Mouse (Mus musculus): ENCODE results near the gene Fam240a. TPM values are rescaled to one million over a fixed set of nuclear protein-coding genes. Genes with fewer than 3 reads are reported as not detected.
A peak's percentile ranks its signal among the peaks of the same experiment; 100 is the strongest.

Gene Fam240a
- total RNA-seq (2021), result not detected
- long read RNA-seq, experiment 1, result 0 reads
- long read RNA-seq, experiment 2, result 0 reads

DNA sequence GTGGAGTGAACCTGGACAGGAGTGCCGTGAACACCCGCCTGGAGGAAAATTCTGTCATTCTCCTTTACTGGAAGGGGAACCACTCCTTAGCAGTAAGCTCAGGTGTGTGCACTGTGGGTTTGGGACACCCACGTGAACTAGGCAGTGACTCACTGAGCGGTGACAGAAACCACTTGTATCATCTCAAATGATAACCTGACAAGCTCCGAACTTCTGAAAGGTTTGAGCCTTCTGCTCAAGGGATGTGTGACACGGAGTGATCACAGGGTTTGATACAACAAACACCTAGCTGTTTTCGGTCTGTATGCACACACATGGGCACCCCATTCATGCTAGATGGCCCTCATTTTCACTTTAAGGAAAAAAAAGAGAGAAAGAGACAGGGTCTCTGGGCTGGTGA, at the start of gene Fam240a:
Gene Fam240a, minus strand, starts transcription at position 76 of the 400 bp plus-strand sequence.
- no peak for DNase-seq

DNA sequence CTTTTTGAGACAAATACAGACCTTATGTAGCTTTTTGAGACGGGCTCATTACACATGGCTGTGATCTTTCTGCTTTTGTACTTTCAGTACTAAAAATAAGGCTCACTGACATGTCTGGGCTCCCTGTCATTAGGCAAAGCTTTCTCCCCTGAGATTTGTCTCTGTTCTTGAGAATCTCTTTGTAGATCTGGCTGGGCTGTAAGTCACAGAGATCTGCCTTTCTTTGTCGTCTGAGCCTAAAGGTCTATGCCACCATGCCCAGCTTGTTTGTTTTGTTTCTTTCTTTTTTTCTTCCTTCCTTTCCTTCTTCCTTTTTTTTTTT, 49.2 kb upstream of the Fam240a start:
- DNase-seq, result no peak

DNA sequence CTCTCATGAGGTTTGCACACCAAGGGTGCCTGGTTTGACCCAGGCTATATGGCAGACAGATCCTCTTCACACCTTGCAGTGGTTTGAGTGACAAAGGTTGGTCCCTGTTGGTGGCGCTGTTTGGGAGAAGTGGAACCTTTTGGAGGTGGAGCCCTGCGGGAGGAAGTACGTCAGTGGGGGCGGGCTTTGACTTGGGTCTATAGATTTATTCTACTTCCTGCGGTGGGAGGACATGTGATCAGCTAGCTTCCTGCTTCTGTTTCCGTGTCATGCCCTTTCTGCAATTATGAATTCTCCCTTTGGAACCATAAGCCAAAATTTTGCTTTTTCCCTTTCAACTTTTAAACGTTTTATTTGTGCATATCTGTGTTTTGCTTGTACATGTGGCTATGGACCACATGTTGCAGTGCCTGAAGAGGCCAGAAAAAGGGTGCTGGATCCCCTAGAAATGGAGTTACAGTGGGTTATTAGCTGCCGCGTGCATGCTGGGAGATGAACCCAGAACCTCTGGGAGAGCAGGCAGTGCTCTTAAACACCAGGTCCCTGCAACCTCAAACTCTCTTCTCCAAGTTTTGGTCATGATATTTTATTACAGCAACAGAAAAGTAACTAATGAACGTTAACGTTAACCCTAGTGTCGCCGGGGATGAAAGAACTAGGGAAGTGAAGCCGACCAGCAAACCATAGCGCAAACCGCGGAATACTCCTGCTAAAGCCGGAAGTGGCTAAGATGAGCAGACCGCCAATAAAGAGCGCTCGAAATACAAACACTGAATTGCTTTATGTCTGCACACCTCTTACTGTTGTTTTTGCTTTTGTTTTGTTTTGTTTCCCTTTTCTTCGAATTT, 48.6 kb upstream of the Fam240a start:
- DNase-seq, result no peak

DNA sequence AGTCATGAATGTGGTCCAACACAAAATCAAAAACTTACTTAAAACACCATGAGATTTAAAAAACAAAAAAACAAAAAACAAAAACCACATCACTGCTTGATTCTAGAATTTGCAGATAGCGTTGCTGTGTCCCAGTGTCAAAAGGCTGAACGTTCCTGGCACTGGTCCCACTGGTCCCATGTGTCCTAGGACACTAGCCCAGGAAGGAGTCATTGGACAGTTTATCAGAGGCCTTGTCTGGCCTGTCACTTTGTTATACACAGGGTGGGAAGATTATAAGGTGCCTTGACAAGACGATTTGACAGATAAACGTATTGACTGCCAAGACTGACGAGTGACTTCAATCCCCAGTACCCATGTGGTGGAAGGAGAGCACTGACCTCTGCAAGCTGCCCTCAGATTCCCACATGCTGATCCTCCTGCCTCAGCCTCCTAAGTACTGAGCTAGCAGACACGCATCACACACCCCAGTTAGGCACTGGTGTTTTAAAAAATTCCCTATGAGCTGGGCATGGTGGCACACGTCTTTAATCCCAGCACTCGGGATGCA, 47.0 kb upstream of the Fam240a start:
- peak in 1 of 2 experiments; percentile 41 for DNase-seq

DNA sequence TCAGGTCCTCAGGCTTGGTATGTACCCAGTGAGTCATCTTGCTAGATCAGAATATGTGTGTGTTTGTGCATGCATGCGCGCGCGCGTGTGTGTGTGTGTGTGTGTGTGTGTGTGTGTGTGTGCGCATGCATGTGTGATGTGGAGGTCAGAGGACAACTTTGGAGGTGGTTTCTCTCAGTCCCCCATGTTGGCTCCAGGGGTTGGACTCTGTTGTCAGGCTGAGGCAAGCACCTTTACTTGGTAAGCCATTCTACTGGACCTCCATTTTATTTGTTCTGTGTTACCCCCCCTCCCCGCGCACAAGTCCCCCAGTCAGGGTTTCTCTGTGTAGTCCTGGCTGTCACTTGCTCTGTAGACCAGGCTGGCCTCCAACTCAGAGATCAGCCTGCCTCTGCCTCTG, 44.7 kb upstream of the Fam240a start:
- no peak for DNase-seq

DNA sequence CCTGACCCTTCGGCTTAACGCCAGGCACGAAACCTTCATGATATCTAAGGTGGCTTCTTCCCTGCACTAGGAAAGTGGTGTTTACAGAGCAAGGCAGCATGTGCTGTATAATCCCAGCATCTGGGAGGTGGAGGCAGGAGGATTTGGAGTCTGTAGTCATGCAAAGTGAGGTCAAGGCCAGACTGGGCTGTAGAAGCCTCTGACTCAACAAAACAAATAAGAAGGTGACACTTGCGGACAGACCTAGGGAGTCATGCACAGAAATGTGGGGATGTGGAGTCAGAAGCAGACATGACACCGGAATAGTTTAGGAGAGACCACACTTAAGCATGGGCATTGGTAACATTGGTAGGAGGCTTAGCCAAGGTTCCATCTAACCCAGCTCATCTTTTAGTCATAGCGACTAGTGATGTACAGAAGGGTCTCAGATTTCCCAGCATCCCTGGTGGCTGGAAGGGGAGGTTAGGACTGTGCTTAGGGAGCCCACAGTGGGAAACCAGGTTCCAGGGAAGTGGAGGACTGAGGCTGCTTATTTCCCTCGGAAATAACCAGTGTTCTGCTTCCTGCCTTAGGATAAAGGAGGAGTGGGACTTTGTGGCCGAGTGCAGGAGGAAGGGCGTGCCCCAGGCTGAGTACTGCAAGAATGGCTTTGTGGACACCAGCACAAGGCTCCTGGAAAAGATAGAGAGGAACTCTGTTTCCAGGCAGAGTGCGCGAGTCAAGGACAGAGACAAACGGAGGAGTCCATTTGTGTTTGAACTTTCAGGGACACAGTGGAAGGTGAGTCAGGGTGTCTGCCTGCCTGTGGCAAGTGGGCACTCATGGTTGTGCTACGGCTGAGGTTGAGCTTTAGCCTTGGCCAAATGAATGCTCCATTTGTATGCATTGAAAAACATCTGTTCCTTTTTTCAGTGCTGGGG, 43.8 kb upstream of the Fam240a start:
- DNase-seq, result peak; percentile 59 to 70

DNA sequence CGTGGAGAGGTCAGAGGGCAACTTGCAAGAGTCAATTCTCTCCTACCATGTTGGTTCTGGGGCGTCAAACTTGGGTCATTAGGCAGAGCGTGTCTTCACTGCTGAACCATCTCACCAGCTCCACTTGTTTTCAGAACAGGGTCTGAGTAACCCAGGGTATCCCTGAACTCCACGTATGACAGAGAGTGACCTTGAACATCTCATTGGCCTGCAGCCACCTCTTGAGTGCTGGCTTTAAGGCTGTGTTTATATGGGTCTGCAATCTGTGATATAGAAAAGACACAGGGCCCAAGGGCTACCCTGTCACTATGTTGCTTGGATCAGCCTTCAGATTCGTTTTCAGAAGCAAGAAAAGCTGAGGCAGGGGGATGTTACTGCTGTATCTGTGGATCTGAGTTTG, 43.0 kb upstream of the Fam240a start:
- DNase-seq, result peak in 1 of 2 experiments; percentile 36

DNA sequence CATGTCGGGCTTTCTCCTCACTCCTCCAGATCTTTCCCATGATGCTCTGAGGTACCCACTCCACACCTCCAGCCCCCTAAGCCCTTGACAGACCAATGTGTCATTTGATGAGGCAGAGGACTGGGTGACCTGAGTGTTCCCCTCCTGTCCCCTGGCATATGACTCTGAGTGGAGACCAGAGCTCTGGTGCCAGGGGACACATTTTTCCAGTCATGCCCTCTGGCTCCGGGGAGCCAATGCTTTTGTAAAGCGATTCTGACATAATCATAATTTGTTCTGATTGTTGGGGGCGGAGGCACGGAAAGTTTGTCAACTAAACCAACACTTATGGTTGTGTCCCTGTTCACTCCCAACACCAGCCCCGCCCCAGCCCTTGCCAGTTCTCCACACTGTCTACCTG, 39.3 kb upstream of the Fam240a start:
- DNase-seq, result no peak

DNA sequence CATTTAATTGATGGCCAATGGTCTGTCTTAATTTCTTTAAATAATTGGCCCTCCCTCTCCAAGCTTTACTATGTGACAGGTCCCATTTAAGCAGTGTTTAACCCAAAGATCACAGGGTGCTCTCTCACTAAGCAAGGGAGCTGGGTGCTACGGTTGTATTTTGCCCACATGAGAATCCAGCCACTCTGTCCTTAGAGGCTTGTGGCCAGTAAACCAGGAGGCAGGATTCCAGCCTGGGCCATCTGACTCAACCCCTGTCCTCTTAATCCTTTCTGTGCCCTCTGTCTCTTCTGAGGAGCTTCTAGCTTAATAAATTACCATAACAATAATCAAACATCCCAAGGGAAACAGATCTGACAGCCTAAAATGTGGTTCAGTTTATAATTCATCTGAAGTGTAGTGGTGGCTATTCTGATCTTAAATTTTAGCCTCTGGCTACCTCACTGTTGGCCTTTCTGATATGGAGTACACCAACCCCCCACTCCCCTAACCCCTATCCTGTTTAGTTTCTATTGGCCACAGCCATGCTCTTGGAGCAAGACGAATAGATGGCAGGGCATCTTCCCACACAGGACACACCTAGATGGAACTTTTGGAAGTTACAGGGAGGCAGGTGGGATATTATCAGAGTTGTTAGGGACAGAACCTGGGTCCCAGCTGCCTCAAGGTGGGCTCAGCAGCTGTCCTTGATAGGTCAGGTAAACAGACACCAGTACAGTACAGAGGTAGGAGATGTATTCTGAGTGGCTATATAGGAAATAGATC, 38.2 kb upstream of the Fam240a start:
- no peak for DNase-seq

DNA sequence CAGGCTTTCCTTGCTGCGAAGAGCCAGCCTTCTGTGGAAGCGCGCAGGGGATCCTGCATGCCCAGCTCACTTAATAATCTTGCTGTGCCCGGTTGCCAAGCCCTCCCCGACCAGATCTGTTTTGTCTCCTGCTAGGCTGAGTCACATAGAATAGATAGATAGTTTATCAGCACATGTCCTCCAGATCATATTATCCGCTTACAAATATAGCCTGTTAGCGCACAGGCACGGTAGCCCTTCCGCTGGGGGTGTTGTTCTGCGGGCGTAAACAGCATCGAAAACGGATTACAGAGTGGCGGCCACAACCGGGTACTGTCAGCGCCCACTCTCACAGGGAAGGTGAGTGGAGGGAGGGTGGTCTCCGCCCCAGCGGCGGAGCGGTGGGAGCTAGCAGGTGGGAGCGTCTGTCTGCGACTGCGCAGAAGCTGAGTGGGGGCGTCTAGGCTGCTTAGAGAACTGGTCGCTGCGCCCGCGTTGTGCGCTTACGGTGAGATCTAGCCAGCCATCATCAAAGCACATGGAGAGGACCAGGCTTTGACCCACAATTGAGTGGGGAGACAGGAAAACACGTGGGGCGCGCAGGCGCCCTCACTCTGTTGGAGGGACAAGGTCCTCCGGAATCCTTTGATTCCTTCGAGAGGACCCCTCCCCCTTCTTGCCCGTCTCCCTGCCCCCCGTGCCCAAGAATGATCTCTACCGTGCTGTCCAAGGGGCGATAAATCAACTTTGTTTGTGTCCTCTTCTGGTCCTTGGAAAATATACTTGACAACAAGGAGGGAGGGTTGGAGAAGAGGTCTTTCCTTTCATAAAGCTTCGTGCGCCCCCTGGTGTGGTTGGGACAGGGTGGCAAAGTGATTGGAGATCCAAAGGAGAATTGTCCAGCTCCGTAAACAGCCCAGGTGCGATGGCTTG, 37.1 kb upstream of the Fam240a start:
- peak; percentile 80 to 86 for DNase-seq

DNA sequence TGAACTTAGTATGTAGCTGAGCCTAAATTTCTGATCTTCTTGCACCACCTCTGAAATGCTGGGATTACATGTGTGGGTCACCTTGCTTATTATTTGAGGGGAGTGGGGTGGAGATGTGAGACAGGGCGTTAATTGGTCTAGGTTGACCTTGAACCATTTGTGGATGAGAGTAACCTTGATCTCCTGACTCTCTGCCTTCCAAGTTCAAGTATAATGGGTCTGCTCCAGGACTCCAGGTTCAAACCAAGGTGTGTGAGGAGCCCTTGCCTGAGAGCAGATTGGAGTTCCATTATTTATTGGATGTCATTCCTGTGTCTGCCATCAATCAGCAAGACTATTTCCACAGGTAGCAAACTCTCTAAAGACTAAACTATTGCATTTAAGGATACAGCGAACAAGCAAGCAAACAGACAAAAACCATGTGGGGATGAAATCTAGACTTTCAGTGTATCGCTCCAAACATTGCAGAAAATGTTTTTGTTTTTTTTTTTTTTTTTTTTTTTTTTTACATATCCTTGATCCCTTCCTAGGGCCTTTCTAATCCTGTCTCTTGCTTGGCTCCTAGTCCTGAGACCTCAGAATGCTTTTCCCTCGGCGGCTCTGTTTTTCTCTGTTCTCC, 36.4 kb upstream of the Fam240a start:
- DNase-seq, result no peak

DNA sequence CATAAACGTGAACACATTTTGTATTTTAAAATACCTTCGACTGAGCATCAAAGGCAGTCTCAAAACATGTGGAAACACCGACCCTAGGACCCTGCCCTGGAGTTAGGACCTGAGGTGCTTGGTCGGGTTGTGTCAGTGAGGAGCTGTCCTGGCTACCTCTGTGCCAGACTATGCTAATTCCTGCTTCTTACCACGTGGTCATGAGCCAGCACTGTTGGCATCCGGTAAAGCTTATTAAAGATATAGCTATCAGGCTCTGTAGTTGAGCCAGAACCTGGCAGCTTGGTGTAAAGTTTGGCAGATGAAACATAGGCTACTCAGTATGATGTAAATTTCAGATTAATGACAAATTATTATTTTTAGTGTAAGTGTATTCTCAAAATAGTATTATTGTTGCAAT, 35.7 kb upstream of the Fam240a start:
- no peak for DNase-seq

DNA sequence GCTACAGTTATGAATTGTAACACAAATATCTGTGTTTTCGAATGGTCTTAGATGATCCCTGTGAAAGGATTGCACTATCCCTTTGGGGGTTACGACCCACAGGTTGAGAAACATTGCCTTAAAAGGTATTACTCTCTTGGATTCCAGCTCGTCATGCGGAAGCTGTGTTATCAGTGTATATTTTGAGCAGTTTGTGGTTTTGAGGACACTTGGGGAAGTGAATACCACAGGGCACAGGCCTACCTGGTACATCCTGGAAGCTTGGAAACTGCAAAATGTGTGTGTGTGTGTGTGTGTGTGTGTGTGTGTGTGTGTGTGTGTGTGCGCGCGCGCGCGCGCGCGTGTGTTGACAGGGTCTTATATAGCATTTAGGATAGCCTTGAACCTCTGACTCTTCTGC, 35.2 kb upstream of the Fam240a start:
- no peak for DNase-seq

DNA sequence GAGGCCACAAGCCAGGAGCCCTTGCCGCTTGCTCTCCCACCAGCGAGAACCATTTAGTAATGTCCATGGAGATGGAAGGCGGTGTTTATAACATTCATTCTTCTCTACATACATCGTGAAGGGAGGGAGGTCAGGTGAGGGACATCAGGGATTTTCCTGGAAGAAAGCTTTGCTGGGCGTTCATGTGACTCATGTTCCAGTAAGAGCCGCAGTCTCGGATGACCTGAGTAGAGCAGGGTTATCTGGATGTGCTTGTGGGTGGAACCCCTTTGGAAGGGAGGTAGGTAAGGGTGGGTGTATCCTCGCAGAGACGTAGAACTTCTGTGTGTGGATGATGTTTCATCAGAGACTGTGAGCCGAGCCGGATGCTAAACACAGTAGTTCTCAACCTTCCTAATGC, 34.7 kb upstream of the Fam240a start, which contains the start of gene Lrrc2:
Gene Lrrc2, plus strand, starts transcription at position 149 of the 400 bp plus-strand sequence.
- DNase-seq, result no peak

DNA sequence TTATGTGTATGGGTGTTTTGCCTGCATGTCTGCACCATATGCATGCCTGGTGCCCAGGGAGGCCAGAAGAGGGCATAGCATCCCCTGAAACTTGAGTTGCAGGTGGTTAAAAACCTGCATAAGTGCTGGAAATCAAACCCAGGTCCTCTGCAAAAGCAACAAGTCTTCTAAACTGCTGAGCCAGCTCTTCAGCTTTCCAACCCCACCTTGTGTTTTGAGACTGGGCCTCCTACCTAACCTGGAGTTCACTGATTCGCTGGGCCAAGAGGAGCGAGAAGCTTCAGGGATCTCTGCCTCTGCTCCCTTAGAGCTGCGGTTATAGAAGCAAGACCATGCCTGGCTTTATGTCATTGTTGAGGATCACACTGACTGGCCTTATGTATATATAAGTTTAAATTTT, 33.4 kb upstream of the Fam240a start:
- DNase-seq, result no peak

DNA sequence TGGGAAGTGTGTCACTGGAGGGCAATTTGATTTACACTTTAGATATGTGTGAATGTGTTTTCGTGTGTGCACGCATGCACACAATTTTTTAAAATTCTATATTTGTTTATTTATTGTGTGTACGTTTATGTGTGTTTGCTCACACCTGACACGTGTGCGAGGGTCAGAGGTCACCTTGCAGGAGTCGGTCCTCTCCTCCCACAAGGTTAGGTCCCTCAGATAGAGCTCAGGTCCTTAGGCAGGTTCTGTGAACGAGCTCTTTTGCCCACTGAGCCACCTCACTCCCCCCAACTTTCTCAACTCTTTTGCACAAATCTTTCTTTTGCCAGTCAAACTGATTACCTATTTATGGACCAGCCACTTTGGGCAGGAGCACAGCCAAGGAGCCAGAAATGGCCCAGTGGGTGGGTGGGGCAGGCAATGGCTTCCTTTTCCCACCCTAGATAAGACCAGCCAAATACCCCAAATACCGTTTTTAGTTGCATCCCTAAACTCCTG, 32.2 kb upstream of the Fam240a start:
- no peak for DNase-seq

DNA sequence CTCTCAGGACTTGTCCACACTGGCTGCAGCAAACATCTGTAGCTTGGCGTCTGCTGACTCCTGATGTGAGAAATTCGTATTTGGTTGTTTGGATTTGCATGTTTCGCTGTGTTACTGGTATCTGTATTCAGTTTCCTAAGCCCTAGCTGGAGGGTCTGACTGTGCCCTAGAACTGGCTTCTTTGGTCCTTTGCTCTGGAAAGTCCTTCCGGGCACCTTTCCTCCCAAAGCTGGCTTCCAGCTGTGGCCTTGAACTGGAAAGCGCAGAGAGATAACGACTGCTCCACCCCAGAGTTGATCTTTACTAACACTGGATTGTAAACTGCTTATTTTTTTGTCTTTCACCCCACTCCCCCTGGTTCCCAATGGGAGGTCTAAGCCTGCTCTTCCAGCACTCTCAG, 31.2 kb upstream of the Fam240a start:
- no peak for DNase-seq

DNA sequence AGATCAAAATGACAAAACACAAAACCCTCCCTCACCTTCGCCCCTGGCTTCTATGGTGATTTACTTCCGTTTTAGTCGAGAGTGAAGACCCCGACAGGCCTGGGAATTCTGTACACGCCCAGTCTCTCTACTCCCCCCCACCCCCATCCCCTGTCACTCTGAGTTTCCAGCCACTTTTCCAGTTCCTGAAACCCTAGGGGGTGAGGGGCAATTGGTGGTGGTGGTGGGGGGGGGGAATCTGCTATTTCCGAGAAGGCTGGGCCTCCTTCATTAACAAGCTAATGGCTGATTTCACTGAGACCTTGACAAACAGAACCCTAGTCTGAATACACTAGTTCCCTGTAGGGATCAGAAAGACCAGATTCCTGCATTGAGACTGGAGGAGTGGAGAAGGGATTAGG, 30.6 kb upstream of the Fam240a start:
- DNase-seq, result no peak

DNA sequence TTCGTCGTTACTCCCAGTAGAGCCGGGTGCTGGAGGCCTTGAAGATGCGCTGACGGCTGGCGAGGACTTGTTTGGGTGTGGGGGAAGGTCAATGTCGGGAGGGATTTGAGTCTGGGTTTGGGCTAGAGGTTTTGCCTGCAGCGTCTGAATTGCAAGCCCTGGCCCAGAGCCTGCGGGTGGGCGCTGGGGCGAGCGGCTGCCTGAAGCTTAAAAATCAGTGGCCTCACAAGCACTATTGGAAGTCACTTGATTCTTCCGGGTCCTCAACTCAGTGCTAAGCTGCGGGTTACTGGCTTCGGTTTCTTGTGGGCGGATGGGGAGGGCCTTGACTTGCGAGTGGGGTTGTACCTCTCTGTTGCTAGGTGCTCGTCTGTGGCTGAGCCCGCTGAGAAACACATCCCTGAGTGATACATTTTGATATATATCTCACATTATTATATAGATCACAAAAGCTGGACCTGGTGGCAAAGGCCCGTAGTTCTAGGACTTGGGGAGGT, 29.9 kb upstream of the Fam240a start:
- DNase-seq, result no peak

DNA sequence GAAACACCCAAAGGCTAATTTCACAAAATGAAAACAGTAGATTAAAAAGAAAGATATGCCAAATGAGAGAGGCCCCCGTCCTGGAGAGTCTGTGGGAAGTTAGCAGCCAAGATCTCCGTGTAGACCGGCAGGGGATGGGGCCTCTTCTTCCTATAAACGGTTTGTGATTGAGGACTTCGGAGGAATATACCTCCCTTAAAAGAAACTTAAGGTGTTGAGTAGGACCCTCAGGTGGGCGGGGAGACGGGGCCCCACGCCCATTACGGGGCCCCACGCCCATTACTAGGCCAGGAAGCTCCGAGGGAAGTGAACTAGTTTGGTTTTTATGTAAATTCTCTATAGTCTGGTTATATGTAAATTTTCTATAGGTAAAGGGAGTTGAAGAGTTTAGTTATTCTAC, 29.3 kb upstream of the Fam240a start, which contains the start of gene Tdgf1:
Gene Tdgf1, minus strand, starts transcription at position 233 of the 400 bp plus-strand sequence.
- no peak for DNase-seq
